Mouse (Mus musculus) frontal cortex, postnatal 25 days (tissue): ENCODE results near the gene Olfr564.

ENCODE experiments used
- DNase-seq, 2 experiments: peaks; one replicate each; pipeline ENCODE4 v3.0.0; 2022; ENCODE audit warnings: low spot score in 2 of 2

The Olfr564 gene

GRCm38 (mm10) chr7:102803180-102803579 lies at the start of gene Olfr564:
Olfr564 (plus strand) TSS chr7:102803480.
- DNase-seq = no peak

DNA sequence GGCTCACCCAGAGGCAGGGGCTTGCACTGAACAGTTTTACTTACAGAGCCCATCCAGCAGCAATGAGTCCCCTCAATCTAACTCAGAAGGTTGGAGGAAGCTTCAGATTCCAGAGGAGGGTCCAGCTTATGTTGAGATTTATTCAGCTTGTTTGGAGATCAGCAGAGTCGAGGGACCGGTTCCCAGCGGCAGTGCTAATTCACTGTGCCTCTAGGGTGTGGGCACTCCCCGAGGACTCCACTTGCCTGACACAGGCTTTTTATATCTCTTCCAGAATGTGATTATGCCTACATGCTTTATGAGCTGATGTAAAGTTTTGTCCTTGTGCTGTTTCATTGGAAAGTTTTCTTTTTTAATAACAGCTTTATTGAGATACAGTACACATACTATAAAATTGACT lies 44.0 kb upstream of the Olfr564 start, which contains the start of the genes Olfr560 and Olfr78:
Gene Olfr560 (minus strand): TSS at position 101 of the 400 bp plus-strand sequence.
Gene Olfr78 (minus strand): TSS at position 206 of the 400 bp plus-strand sequence.
- no peak for DNase-seq

DNA sequence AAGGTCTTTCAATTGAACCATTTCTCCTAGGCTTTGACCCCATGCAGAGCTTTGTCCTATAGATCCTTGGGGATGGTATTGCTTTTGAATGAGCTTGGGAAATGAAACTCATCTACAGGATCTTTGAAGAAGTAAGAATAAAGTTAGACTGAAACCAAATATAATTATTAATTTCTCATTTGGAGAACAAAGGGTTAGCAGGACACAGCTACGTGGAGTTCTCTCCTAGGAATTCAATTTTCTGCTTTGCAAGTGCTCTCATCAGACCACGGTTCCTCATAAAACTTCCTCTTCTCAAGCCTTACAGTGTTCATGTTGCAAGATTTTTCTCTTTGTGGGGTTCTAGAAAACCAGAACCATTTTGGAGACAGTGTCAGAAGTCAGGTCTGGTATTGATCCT lies 32.4 kb upstream of the Olfr564 start, which contains the start of gene Olfr561:
Gene Olfr561 (plus strand): TSS at position 301 of the 400 bp plus-strand sequence.
- DNase-seq = no peak
